Mouse (Mus musculus): ENCODE results near the gene Acot1. TPM values are rescaled to one million over a fixed set of nuclear protein-coding genes. Genes with fewer than 3 reads are reported as not detected.

Acot1 gene
- polyA plus RNA-seq, 1 experiment from 2014 or later: 83.6 TPM

GRCm38 (mm10) chr12:84051937-84052474 lies 42.7 kb downstream of the Acot1 start, which contains the start of gene Acot3:
Gene Acot3, plus strand, starts transcription at chr12:84052144.
- Histone ChIP-seq H3K27me3 (peaks cover 31% of the 10 kb centered on the region), H3K4me3 (peak within 1 kb of the TSS; percentile 49; the same call in 1 of the 2 replicates), H3K36me3 (no peaks in the 10 kb centered on the region), H3K4me1 (replicated peaks) (peaks cover 7% of the 10 kb centered on the region), H3K4me2 (peak within 1 kb of the TSS; percentile 75), H3K9me3 (peaks cover 14% of the 10 kb centered on the region; the same call in 1 of the 2 replicates), H3K9ac (no peak within 1 kb of the TSS), H3K27ac (no peak within 1 kb of the TSS)
- 87% methylated on average over 5 of the region's 5 CpGs for WGBS
- ATAC-seq (ENCODE audit: low FRiP score): no peak

GRCm38 (mm10) chr12:84052609-84053008 lies 43.3 kb downstream of the Acot1 start:
- Histone ChIP-seq H3K9ac (no peak overlapping the region), H3K4me3 (peak overlapping the region; percentile 49; the same call in 1 of the 2 replicates), H3K4me1 (replicated peaks) (peaks cover 7% of the 10 kb centered on the region), H3K4me2 (peak overlapping the region; percentile 75), H3K9me3 (peaks cover 12% of the 10 kb centered on the region; the same call in 1 of the 2 replicates), H3K27me3 (peaks cover 31% of the 10 kb centered on the region), H3K36me3 (no peaks in the 10 kb centered on the region), H3K27ac (no peak overlapping the region)
- WGBS: 92% methylated on average over 7 of the region's 7 CpGs
- no peak for ATAC-seq (ENCODE audit: low FRiP score)

- peak overlapping the region; percentile 70 for H3K9ac ChIP-seq
- WGBS: 12% methylated on average over 16 of the region's 16 CpGs
- ATAC-seq (ENCODE audit: low FRiP score): no peak
These were observed 43.9 kb downstream of the Acot1 start for GRCm38 (mm10) chr12:84053173-84053572.

DNA sequence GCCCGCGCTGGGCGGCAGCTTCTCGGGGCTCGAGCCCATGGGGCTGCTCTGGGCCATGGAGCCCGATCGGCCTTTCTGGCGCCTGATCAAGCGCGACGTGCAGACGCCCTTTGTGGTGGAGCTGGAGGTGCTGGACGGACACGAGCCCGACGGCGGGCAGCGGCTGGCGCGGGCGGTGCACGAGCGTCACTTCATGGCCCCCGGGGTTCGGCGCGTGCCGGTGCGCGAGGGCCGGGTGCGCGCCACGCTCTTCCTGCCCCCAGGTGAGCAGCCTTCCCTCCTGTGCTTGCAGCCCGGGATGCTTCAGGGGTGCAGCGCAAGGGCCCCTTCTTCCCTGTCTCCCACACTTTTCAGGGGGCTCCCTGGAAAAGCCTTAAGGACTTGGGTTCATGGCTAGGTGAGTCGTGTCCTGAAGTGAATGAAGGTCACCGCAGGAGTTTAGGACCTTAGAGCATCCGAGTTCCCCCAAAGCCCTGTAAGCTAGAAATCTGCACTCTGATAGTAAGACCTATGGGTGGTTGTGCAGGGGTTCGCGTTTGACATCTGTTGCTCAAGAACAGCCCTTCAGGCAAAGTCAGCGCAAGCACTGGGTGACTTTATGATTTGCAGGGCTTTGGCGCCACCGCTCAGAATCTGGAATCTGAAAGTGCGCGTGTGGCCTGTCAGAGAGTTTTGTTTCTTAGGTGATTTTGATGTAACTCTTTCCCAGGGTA lies 44.5 kb downstream of the Acot1 start:
- H3K9ac ChIP-seq: peak overlapping the region; percentile 70
- H3K9me3 ChIP-seq: 0 out of 2 replicates have a peak, but pooled peaks cover 2% of the 10 kb centered on the region
- 0 out of 2 replicates have a peak, but pooled peaks have one; percentile 39 for ATAC-seq (ENCODE audit: low FRiP score)
- H3K4me2 ChIP-seq: peak overlapping the region; percentile 75
- whole genome bisulfite sequencing: 3% methylated on average over 38 of the region's 46 CpGs
- peak overlapping the region; percentile 49 for H3K4me3 ChIP-seq
- peaks cover 31% of the 10 kb centered on the region for H3K27me3 ChIP-seq
- peaks cover 7% of the 10 kb centered on the region for H3K4me1 ChIP-seq (replicated peaks)
- H3K36me3 ChIP-seq: no peaks in the 10 kb centered on the region
- H3K27ac ChIP-seq: no peak overlapping the region

More at GRCm38 (mm10) chr12:84053173-84053572, 43.9 kb downstream of the Acot1 start:
- H3K36me3 ChIP-seq: no peaks in the 10 kb centered on the region
- H3K9me3 ChIP-seq: peaks cover 7% of the 10 kb centered on the region; the same call in 1 of the 2 replicates
- peak overlapping the region; percentile 49 for H3K4me3 ChIP-seq
- H3K4me2 ChIP-seq: peak overlapping the region; percentile 75
- peaks cover 31% of the 10 kb centered on the region for H3K27me3 ChIP-seq
- H3K4me1 ChIP-seq (replicated peaks): peaks cover 7% of the 10 kb centered on the region
- no peak overlapping the region for H3K27ac ChIP-seq

DNA sequence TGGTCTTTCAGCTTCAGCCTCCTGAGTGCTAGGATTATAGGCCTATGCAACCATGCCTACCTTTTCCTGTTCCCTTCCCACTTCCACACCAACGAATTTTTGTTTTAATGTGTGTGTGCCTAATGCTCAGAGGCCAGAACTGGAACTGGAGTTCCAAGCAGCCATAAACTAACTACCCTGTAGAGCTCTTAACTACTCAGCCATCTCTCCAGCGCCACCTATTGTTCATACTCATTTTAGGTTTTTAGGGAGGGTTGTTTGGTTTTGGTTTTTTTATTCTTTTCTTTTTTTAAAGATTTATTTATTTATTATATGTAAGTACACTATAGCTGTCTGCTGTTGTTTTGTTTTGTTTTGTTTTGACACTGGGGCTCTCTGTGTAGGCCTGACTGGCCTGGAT lies 51.7 kb downstream of the Acot1 start:
- Histone ChIP-seq H3K36me3 (no peaks in the 10 kb centered on the region), H3K27ac (no peak overlapping the region), H3K27me3 (no peaks in the 10 kb centered on the region), H3K9ac (no peak overlapping the region), H3K9me3 (no peaks in the 10 kb centered on the region), H3K4me1 (replicated peaks) (no peaks in the 10 kb centered on the region), H3K4me3 (no peak overlapping the region), H3K4me2 (no peak overlapping the region)
- 26% methylated on average over 2 of the region's 2 CpGs for WGBS
- ATAC-seq (ENCODE audit: low FRiP score): no peak

GRCm38 (mm10) chr12:84062336-84062735 lies 53.0 kb downstream of the Acot1 start:
- H3K27me3 ChIP-seq: peaks cover 5% of the 10 kb centered on the region; the same call in 1 of the 2 replicates
- no peaks in the 10 kb centered on the region for H3K9me3 ChIP-seq
- H3K4me3 ChIP-seq: no peak overlapping the region
- no peak overlapping the region for H3K9ac ChIP-seq
- no peak overlapping the region for H3K4me2 ChIP-seq
- no peaks in the 10 kb centered on the region for H3K36me3 ChIP-seq
- WGBS: 92% methylated on average over 20 of the region's 20 CpGs
- no peak for ATAC-seq (ENCODE audit: low FRiP score)
- no peak overlapping the region for H3K27ac ChIP-seq
- no peaks in the 10 kb centered on the region for H3K4me1 ChIP-seq (replicated peaks)

DNA sequence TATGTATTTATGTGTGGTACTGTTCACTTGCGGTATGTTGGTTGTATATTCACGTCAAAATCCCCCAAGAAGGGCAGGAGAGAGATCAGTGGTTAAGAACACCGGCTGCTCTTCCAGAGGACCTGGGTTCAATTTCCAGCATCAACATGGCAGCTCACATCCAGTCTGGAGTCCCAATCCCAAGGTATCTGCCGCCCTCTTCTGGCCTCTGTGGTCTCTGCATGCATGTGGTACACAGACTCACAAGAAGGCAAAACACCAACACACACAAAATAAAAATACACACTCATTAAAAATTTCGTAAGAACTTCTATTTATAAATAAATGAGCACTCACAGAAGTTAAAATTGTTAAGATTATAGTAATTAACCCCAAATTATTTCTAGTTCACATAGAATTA lies 53.9 kb downstream of the Acot1 start:
- Histone ChIP-seq H3K27me3 (peaks cover 14% of the 10 kb centered on the region), H3K9ac (no peak overlapping the region), H3K4me2 (no peak overlapping the region), H3K9me3 (no peaks in the 10 kb centered on the region), H3K4me1 (replicated peaks) (no peaks in the 10 kb centered on the region), H3K36me3 (no peaks in the 10 kb centered on the region), H3K4me3 (no peak overlapping the region), H3K27ac (no peak overlapping the region)
- WGBS: 70% methylated on average over 5 of the region's 5 CpGs
- no peak for ATAC-seq (ENCODE audit: low FRiP score)

DNA sequence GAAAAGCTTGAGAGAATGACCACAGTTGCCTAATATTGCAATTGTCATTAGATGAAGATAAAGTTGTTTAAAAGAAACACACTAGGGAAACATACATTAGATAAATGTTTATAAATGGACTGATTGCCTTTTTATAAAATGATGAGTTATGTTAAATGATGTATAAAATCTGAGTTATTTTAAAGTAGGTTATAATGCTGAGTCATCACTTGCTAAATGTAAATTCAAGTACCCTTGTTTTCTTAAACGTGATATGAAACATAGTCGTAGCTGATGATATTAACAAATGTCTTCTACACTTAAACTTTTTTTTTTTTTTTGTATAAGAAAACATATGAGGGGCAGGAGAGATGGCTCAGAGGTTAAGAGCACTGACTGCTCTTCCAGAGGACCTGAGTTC lies 54.5 kb downstream of the Acot1 start:
- 89% methylated on average over 2 of the region's 2 CpGs for WGBS
- Histone ChIP-seq H3K4me1 (replicated peaks) (no peaks in the 10 kb centered on the region), H3K27ac (no peak overlapping the region), H3K9me3 (no peaks in the 10 kb centered on the region), H3K27me3 (peaks cover 20% of the 10 kb centered on the region), H3K36me3 (no peaks in the 10 kb centered on the region), H3K4me3 (no peak overlapping the region), H3K9ac (no peak overlapping the region), H3K4me2 (no peak overlapping the region)
- ATAC-seq (ENCODE audit: low FRiP score): no peak

- no peak for ATAC-seq (ENCODE audit: low FRiP score)
- WGBS: 77% methylated on average over 8 of the region's 8 CpGs
These were observed 55.3 kb downstream of the Acot1 start for GRCm38 (mm10) chr12:84064621-84065020.

DNA sequence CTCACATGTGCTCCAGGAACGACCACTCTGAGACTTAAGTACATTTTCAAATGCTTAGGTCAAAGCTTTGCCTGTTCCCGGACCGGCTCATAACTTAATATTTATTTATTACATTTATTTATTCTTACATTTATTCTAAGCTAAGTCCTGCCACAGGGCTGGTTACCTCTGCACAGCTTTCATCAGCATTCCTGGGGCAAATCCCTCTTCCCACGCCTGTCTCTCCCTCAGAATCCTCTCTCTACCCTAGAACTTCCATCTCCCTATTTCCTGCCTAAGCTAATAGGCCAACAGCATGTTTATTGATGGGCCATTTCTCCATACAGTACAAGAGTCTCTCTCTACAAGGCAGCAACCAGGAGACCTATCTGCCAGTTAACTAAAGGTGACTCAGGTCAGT lies 58.5 kb downstream of the Acot1 start:
- Histone ChIP-seq H3K27me3 (peaks cover 43% of the 10 kb centered on the region), H3K4me3 (no peak overlapping the region), H3K9ac (no peak overlapping the region), H3K27ac (no peak overlapping the region), H3K4me2 (no peak overlapping the region), H3K9me3 (no peaks in the 10 kb centered on the region), H3K4me1 (replicated peaks) (peaks cover 5% of the 10 kb centered on the region), H3K36me3 (no peaks in the 10 kb centered on the region)
- WGBS: 91% methylated on average over 4 of the region's 4 CpGs
- no peak for ATAC-seq (ENCODE audit: low FRiP score)

More at GRCm38 (mm10) chr12:84064621-84065020, 55.3 kb downstream of the Acot1 start:
- no peak overlapping the region for H3K4me3 ChIP-seq
- no peaks in the 10 kb centered on the region for H3K36me3 ChIP-seq
- H3K9me3 ChIP-seq: no peaks in the 10 kb centered on the region
- H3K27me3 ChIP-seq: peaks cover 26% of the 10 kb centered on the region
- H3K4me1 ChIP-seq (replicated peaks): peaks cover 2% of the 10 kb centered on the region; the same call in 1 of the 2 replicates
- no peak overlapping the region for H3K4me2 ChIP-seq
- H3K9ac ChIP-seq: no peak overlapping the region
- H3K27ac ChIP-seq: no peak overlapping the region

All from hindbrain, embryonic 13.5 days (tissue).